Mouse (Mus musculus): ENCODE data around the gene Kcnmb4.

- TF ChIP-seq CTCF (IDR thresholded peaks at IDR 0.05) (no peak), POLR2A (IDR thresholded peaks at IDR 0.05; ENCODE audit: insufficient read depth, low read depth, low read length) (no peak), EP300 (IDR thresholded peaks at IDR 0.05; ENCODE audit: insufficient read depth, low read depth, low read length) (no peak)
Observed at GRCm38 (mm10) chr10:116382826-116383685, 90.6 kb downstream of the Kcnmb4 start.
